Mouse (Mus musculus): Measurements from ENCODE around the gene Best2. TPM values are rescaled to one million over a fixed set of nuclear protein-coding genes. Genes with fewer than 3 reads are reported as not detected.

Best2 gene
- polyA plus RNA-seq, 1 experiment from 2014 or later, result not detected

DNA sequence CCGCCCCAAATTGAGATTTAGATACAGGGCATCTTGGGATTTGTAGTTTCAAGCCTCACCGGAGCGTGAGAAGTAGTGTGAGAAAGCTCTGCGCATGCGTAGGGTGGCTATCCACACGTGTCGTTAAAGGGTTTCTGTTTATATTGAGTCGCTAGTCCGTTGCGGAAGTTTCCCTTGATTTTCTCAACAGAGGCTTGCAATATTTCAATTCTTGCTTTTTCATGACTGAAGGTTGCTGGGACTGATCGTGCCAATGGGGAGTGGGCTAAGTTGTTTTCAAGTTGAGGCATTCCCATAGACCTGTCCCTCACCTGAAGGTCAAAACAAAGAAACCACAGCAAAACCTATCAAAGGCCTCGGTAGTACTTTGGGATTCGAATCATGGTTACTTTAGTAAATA, 20.4 kb upstream of the Best2 start:
- no peak for ATAC-seq (ENCODE audit: low FRiP score)
- Histone ChIP-seq H3K9me3 (no peaks in the 10 kb centered on the region), H3K4me3 (replicated peaks) (peak overlapping the region; percentile 83), H3K36me3 (replicated peaks) (peaks cover 44% of the 10 kb centered on the region), H3K9ac (peak overlapping the region; percentile 72; the same call in 1 of the 2 replicates), H3K27ac (no peak overlapping the region), H3K4me1 (peaks cover 33% of the 10 kb centered on the region), H3K4me2 (peak overlapping the region; percentile 83), H3K27me3 (no peaks in the 10 kb centered on the region)
- WGBS, result 4% methylated on average over 13 of the region's 13 CpGs

DNA sequence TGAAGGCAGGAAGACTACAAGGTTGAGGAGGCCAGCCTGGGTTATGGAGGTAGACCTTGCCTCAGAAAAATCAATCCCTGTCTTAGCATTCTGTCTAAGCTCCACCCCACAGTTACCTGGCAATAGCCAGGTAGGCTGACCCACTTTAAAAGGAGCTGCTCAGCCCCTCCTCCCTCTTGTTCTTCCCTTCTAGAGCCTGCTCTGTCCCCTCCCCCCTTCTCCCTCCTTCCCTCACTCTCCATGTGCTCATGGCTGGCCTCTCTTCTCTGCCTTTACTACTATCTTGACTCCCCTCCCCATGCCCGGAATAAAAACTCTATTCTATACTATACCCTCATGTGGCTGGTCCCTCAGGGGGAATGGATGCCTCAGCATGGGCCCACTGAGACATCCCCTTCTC, 19.5 kb upstream of the Best2 start:
- no peak for ATAC-seq (ENCODE audit: low FRiP score)
- Histone ChIP-seq H3K9me3 (no peaks in the 10 kb centered on the region), H3K36me3 (replicated peaks) (peaks cover 53% of the 10 kb centered on the region), H3K27me3 (no peaks in the 10 kb centered on the region), H3K27ac (0 out of 2 replicates have a peak overlapping the region, but pooled peaks have one; percentile 3), H3K9ac (no peak overlapping the region), H3K4me1 (peaks cover 35% of the 10 kb centered on the region), H3K4me2 (no peak overlapping the region), H3K4me3 (replicated peaks) (no peak overlapping the region)
- WGBS, result 67% methylated on average over 1 of the region's 1 CpGs

DNA sequence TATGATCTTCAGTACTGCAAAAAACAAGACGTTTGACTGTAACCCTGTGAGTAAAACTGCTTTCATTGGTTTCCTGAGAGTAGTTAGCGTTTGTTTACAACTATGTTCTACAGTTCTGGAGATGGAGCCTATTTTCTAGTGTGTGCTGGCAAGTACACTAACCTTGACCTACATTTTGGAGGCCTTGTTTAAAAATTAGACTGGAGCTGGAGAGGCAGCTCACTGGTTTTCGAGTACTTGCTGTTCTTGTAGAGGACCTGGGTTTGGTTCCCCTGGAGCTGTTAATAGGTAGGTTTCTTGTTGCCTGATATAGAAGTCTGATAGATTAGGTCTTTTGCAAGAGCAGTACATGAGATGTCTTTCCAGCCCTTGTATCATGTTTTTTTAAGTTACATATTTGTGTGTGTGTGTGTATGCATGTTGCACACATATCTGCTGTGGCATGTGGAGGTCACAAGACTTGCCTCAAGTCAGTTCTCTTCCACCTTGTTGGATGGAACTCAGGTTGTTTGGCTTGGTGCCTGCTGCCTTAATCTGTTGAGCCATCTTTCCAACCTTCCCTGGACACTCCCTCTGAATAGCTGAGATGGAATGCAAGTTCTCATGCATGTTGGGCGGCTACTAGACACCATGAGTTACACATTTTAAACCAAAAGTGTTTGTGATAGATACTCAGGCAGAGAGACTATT, 18.4 kb upstream of the Best2 start:
- Histone ChIP-seq H3K4me2 (no peak overlapping the region), H3K9ac (no peak overlapping the region), H3K27me3 (no peaks in the 10 kb centered on the region), H3K9me3 (no peaks in the 10 kb centered on the region), H3K4me1 (peaks cover 39% of the 10 kb centered on the region), H3K27ac (no peak overlapping the region), H3K36me3 (replicated peaks) (peaks cover 54% of the 10 kb centered on the region), H3K4me3 (replicated peaks) (no peak overlapping the region)
- 84% methylated on average over 4 of the region's 4 CpGs for WGBS
- no peak for ATAC-seq (ENCODE audit: low FRiP score)

DNA sequence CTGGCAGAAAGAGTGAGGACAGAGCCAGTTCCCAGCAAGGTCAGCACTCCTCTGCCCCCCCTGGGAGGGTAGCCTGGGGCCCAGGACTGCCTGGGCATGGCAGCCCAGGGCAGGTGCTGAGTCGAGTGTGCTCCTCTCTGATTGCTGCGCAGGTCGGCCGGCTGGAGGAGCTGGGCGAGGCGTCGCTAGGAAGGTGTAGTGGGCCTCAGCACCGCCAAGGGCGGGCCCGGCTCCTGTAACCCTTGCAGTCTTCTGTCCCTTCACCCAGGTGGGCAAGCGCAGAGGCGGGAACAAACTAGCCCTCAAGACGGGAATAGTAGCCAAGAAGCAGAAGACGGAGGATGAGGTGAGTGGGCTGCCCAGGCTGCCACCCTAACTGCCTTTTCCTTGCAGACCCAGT, 14.9 kb upstream of the Best2 start:
- WGBS, result 92% methylated on average over 14 of the region's 14 CpGs
- H3K27ac ChIP-seq, result no peak overlapping the region
- peaks cover 39% of the 10 kb centered on the region for H3K4me1 ChIP-seq
- peaks cover 52% of the 10 kb centered on the region for H3K36me3 ChIP-seq (replicated peaks)
- H3K4me3 ChIP-seq (replicated peaks), result peak overlapping the region; percentile 99
- peak overlapping the region; percentile 97; the same call in 1 of the 2 replicates for H3K4me2 ChIP-seq
- H3K9ac ChIP-seq, result peak overlapping the region; percentile 99; the same call in 1 of the 2 replicates
- no peaks in the 10 kb centered on the region for H3K9me3 ChIP-seq
- no peak for ATAC-seq (ENCODE audit: low FRiP score)
- H3K27me3 ChIP-seq, result no peaks in the 10 kb centered on the region

DNA sequence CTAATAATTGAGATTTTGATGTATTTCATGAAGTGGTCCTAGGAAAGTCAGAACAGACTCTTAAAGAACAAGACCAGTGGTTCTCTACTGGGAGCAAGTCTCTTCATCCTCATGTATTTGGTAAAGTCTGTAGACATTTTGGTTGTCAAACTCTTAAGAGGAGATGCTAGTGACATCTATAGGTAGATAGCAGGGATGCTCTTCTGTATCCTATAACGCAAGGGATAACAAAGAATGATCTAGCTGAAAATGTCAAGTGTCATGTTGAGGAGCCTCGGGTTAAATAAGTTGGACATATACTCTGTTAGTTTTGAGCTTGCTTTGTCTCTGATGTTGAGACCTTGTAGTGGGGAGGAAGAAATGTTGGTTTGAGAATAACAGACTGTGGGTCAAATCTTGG, 13.6 kb upstream of the Best2 start:
- 27% methylated on average over 2 of the region's 2 CpGs for WGBS
- no peak for ATAC-seq (ENCODE audit: low FRiP score)
- no peak overlapping the region for H3K27ac ChIP-seq
- H3K9me3 ChIP-seq, result no peaks in the 10 kb centered on the region
- H3K9ac ChIP-seq, result peak overlapping the region; percentile 99
- H3K4me1 ChIP-seq, result peaks cover 43% of the 10 kb centered on the region
- peaks cover 50% of the 10 kb centered on the region for H3K36me3 ChIP-seq (replicated peaks)
- peak overlapping the region; percentile 97 for H3K4me2 ChIP-seq
- H3K27me3 ChIP-seq, result no peaks in the 10 kb centered on the region
- H3K4me3 ChIP-seq (replicated peaks), result peak overlapping the region; percentile 99

DNA sequence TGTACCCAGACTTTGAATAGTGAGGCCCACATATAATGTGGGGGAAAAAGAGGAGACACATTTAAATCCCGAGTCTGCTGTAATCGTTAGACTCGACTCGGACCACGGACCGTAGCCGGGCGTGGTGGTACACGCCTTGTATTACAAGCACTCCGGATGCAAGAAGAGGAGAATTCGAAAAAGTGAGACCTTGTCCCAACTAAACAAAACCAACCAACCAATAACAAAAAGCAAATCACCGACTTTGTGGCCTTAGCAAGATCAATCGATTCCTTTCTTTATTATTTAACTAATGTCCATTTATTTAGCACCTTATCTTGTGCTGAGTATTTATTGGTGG, 13.2 kb upstream of the Best2 start:
- ATAC-seq (ENCODE audit: low FRiP score), result no peak
- Histone ChIP-seq H3K27me3 (no peaks in the 10 kb centered on the region), H3K4me2 (peak overlapping the region; percentile 97), H3K36me3 (replicated peaks) (peaks cover 50% of the 10 kb centered on the region), H3K9ac (peak overlapping the region; percentile 99), H3K27ac (peak overlapping the region; percentile 88; the same call in 1 of the 2 replicates), H3K9me3 (no peaks in the 10 kb centered on the region), H3K4me3 (replicated peaks) (peak overlapping the region; percentile 99), H3K4me1 (peaks cover 43% of the 10 kb centered on the region)
- 2% methylated on average over 13 of the region's 13 CpGs for WGBS

DNA sequence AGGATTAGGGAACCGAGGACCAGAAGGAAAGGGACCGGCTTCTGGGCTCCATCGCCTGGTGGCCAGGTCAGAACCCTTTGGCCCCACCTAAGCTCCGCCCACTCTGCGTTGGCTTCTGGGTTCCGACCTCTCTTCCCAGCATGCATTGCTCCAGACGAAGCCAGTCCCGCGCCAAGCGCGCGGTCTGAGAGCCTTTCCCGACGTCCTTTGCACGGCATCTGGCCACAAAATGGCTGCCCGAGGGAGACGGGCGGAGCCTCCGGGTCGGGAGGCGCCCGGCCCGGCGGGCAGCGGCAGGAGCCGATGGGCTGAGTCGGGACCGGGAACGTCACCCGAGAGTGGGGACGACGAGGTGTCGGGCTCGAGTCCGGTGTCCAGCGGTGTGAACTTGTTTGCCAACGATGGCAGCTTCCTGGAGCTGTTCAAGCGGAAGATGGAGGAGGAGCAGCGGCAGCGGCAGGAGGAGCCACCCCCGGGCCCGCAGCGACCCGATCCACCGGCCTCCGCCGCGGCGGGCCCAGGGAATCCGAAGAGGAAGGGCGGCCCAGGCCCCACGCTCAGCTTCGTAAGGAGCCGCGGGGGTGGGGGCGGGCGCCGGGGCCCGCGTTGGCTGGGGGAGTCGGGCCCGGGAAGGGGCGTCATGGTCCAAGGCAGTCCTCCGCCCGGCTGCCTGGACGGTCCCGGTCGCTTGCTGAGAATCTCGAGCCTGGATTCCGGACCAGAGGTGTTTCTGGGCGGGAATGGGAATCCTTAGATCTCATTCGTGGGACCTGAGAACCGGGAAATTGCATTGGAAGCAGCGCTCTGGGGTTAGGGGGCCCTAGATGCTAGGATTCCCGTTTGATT, 12.6 kb upstream of the Best2 start, which contains the start of gene Trir:
Gene Trir (plus strand): TSS at position 154 of the 846 bp plus-strand sequence.
- H3K27ac ChIP-seq, result peak within 1 kb of the TSS; percentile 88
- peak within 1 kb of the TSS; percentile 99 for H3K4me3 ChIP-seq (replicated peaks)
- peak within 1 kb of the TSS; percentile 97 for H3K4me2 ChIP-seq
- ATAC-seq (ENCODE audit: low FRiP score), result peak; percentile 80
- H3K9ac ChIP-seq, result peak within 1 kb of the TSS; percentile 99
- H3K9me3 ChIP-seq, result no peaks in the 10 kb centered on the region
- peaks cover 47% of the 10 kb centered on the region for H3K4me1 ChIP-seq
- H3K27me3 ChIP-seq, result no peaks in the 10 kb centered on the region
- peaks cover 50% of the 10 kb centered on the region for H3K36me3 ChIP-seq (replicated peaks)
- under 1% methylated on average over 73 of the region's 75 CpGs for WGBS

DNA sequence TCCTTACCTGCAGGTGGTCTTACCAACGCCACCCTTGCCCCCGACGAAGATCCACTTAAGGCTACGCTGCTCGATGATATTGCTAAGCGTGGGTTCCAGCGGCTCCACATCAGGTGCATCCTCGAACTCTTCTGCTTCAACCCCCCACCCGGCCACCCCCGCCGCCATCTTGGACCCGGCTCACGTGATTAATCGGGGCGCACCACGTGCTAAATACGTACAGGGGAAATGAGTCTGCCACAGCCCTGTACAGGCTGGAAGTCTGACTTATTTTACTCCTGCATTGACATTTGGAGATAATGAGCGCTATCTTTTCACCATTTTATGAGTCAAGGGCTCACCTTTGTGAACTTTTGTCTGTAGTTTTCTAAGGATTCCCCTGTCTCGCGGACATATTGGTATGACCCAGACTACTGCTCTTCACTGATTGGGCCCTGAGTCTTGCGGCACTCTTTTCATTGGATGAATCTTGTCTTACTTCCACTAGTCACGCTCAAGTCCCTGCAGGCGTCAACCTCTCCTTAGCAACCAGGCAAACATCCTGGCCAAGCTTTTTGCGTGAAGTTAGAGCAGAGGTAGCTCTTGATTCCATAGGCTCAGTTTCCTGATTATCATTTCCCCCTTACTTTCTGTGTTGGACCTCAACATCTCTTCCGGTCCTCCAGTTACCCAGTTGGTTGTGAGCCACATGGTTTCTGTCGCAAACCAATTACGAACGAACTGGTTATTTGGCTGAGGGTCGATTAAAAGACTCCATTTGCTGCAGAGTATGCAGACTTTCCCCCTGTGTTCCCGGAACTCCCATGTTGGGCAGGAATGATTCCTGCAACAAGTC, 11.0 kb upstream of the Best2 start, which contains the start of gene Asna1:
Gene Asna1 (minus strand): TSS at position 184 of the 835 bp plus-strand sequence.
- 9% methylated on average over 30 of the region's 30 CpGs for WGBS
- Histone ChIP-seq H3K9ac (peak within 1 kb of the TSS; percentile 87), H3K4me1 (peaks cover 48% of the 10 kb centered on the region), H3K27ac (peak within 1 kb of the TSS; percentile 88; the same call in 1 of the 2 replicates), H3K4me3 (replicated peaks) (peak within 1 kb of the TSS; percentile 90), H3K27me3 (no peaks in the 10 kb centered on the region), H3K9me3 (no peaks in the 10 kb centered on the region), H3K4me2 (peak within 1 kb of the TSS; percentile 97), H3K36me3 (replicated peaks) (peaks cover 52% of the 10 kb centered on the region)
- ATAC-seq (ENCODE audit: low FRiP score), result peak; percentile 90

DNA sequence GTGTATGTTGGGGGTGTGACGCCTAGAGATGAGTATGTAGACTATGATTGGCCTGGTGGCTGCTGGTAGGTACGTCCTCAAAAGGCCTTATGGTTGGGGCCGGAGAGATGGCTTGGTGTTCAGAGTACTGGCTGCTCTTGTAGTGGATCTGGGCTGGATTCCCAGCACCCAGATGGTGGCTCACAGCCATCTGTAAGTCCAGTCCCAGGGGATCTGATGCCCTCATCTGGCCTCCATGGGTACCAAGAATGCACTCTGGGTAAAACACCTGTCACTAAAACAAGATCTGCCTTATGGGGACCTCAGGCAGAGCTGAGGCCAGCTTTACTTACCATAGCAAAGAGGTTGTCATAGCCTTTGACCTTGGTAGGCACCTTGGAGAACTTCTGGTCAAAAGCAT, 9.5 kb upstream of the Best2 start:
- H3K36me3 ChIP-seq (replicated peaks), result peaks cover 52% of the 10 kb centered on the region

DNA sequence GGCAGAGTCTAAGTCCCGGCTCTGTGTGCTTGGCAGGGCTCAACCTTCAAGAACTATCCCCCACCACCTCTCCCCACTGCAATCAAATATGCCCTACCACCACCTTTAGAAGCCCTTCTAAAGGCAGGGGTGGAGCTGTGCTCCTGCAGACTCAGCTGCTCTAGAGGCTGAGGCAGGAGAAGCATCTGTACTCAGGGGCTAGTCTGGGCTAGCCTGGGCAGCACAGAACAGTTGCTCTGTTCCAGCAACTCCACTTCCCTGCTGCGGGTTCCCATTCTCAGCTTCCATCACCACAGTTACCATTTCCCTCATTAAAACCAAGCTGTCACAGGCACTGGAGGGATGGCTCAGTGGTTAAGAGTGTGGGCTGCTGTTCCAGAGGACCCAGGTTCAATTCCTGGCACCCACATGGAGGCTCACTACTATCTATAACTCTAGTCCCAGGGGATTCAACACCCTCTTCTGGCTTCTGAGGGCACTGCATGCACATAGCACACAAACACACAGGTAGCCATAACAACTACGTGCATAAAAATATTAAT, 7.3 kb upstream of the Best2 start:
- no peak overlapping the region for H3K27ac ChIP-seq
- no peak overlapping the region for H3K9ac ChIP-seq
- no peak overlapping the region for H3K4me2 ChIP-seq
- no peak for ATAC-seq (ENCODE audit: low FRiP score)
- H3K4me3 ChIP-seq (replicated peaks), result no peak overlapping the region
- H3K4me1 ChIP-seq, result peaks cover 29% of the 10 kb centered on the region
- no peaks in the 10 kb centered on the region for H3K27me3 ChIP-seq
- 97% methylated on average over 3 of the region's 3 CpGs for WGBS
- no peaks in the 10 kb centered on the region for H3K9me3 ChIP-seq
- H3K36me3 ChIP-seq (replicated peaks), result peaks cover 69% of the 10 kb centered on the region

More for the DNA sequence above, 9.5 kb upstream of the Best2 start:
- Histone ChIP-seq H3K4me2 (peak overlapping the region; percentile 97), H3K9me3 (no peaks in the 10 kb centered on the region), H3K27me3 (no peaks in the 10 kb centered on the region), H3K9ac (no peak overlapping the region), H3K4me3 (replicated peaks) (peak overlapping the region; percentile 90), H3K4me1 (peaks cover 42% of the 10 kb centered on the region), H3K27ac (no peak overlapping the region)
- no peak for ATAC-seq (ENCODE audit: low FRiP score)
- WGBS, result 95% methylated on average over 3 of the region's 3 CpGs

DNA sequence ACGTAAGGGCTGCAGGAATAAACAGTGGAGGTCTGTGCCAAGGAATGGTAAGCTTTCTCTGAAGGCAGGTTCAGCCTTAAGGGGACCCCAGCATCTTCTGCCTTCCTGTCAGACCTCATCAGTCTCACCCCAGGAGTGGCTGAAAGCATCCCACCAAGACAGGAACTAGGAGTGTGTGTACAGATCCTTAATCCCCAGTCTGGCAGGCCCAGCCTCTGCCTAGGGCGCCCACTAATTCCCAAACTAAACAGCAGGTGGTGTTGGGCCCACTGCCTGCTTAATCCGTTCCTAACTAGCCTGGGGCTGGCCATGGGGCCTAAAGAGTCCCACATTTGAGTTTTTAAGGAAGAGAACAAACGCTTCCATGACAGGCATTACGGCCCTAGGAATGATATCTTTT, 2.9 kb upstream of the Best2 start:
- Histone ChIP-seq H3K9ac (no peak overlapping the region), H3K27ac (no peak overlapping the region), H3K4me3 (replicated peaks) (no peak overlapping the region), H3K4me2 (no peak overlapping the region), H3K4me1 (peaks cover 11% of the 10 kb centered on the region), H3K9me3 (no peaks in the 10 kb centered on the region), H3K36me3 (replicated peaks) (peaks cover 51% of the 10 kb centered on the region), H3K27me3 (peaks cover 29% of the 10 kb centered on the region)
- WGBS, result 29% methylated on average over 5 of the region's 5 CpGs
- no peak for ATAC-seq (ENCODE audit: low FRiP score)

Data from forebrain, embryonic 12.5 days (tissue).